Mouse (Mus musculus): ENCODE measurements around the gene Gm11146.

The Gm11146 gene

DNA sequence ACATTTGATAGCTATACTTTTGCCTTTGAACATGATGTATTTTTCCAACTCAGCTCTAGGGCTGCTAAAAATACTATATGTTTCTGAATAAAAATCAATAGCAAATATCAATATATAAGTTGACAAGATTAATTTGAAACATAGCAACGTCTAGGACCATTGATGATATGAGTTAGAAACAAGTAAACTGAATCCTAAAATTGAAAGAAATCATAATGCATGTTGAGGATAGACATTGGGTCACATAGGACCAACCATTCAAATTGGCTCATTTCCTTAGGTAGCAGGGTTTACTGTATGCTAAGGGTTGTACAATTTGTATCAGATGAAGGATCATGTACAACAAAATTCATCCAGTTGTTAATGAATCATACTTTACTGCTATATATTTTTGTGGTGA lies at the start of gene Gm11146:
Gene Gm11146, minus strand, starts transcription at position 101 of the 400 bp plus-strand sequence.
- DNase-seq (ENCODE audit: low spot score): no peak

DNA sequence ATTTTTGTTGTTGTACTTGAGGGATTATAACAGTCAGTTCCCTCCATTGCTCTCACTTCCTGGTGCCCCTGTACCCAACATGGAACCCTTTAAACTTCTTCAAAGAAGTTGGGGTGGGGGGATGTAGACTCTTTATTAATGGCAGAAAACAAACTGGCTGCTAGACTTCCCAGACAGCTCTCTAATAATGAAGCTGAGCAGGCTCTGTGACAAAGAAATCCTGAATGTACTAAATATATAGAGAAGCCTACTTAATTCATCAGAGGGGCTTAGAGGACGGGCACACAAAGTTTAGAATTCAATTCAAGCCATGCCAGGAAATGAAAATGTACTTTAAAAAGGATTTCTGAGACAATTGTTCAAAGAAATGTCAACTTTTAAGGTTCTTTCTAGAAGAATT lies 48.7 kb upstream of the Gm11146 start:
- no peak for DNase-seq (ENCODE audit: low spot score)

DNA sequence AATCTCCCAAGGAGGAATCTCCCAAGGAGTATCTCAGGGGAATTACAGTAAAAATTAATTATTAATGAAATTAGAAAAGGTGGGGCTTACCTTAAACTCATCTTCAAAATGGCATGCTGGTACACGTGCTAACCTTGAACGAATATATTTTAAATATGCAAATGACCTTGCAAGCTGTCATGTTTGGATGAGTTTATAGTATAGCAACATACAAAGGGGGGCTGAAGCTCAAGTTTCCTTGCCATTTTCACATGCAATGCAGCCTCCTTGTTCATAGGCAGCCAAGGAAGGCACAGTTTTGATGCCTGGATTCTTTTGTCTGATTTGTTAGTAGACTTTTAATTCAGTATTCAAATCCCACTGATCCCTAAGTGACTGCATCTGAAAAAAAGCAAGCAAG lies 47.1 kb upstream of the Gm11146 start:
- DNase-seq (ENCODE audit: low spot score): no peak

DNA sequence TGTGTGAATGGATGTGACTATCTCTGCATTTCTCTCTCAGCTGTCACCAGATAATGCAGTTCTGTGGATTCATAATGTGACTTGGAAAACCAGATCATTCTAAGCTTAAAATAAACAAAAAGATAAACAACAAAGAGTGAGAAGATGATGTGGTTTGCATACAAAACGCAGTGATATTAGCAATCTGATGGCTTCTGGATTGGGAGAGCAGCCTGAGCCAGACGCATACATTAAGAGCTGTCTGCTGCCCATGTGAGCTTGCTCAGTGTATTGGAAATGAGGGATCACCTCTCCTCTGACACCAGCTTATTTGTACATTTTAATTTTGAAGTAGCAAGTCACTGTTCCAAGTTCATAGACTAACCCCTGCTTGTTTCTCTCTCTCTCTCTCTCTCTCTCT lies 46.3 kb upstream of the Gm11146 start:
- DNase-seq (ENCODE audit: low spot score): no peak

DNA sequence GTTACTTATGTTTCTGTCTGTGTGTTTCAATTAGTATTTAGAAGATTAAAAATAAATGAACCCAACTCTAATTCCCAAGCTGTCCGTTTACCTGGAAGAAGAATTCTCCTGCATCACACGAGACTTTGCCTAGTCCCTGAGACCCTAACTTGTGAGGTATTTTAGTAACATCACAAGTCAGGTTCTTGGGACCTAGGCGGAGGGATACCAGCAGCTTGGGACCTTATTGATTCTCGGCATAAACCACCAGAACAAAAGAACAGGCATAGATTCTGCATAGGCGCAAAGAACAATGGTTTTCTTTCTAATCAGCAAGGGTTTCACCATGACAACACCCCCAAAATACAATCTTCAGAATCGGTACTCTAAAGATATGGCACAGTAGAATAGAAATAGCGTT lies 44.3 kb upstream of the Gm11146 start:
- DNase-seq (ENCODE audit: low spot score): no peak

DNA sequence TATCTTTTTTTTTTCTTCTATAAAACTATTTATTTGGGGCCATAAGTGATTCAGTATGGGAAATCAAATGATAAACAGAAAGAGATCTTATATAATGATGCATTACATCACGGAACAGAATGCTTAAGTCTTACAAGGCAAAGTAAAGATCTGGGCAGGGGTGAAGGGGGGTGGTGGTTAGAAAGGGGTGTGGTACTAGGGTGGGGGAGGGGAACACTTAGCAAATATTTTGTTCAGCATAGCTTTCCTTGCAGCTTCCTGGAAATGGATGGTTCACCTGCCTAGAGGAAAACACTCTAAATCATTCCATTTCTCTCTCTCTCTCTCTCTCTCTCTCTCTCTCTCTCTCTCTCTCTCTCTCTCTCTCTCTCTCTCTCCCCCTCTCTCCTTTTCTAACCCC lies 43.1 kb upstream of the Gm11146 start:
- no peak for DNase-seq (ENCODE audit: low spot score)

DNA sequence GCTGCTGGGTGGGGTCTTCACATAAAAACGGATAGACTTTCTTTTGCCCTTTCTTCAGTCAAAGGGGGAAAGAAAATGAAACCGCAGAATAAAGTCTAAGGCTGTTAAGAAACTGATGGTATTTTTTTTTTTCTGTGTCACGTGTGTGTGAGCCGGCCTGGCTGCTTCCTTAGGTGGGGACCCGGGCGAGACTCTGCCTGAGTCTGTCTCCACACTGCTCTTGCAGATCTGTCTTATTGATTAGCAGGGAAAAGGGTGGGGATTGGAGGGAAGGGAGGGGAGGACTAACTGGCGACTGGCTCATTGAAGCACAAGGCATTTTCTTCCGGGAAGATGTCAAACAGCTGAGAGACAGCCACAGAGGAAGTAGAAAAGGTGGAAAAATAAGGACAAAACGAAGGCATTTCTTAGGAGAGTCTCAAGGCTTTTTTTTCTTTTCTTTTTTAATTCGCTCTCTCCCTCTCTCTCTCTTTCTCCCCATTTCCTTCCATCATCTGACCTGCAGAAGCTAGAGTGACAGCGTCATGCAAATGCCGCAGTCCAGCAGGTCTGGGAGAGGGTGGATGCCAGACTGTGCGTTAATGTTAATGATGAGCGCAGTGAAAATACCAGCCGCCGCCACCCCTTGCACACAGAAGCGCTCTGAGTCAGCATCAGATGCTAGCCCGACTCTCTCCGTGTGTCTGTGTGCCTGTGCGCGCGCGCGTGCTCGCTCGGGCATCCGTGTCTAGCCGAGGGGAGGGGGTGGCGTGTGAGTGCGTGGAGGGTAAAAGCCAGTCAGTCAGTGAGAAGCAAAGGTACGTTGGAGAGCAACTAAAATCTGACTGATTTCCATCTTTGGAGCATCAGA lies 42.2 kb upstream of the Gm11146 start:
- DNase-seq (ENCODE audit: low spot score): peak; percentile 57

DNA sequence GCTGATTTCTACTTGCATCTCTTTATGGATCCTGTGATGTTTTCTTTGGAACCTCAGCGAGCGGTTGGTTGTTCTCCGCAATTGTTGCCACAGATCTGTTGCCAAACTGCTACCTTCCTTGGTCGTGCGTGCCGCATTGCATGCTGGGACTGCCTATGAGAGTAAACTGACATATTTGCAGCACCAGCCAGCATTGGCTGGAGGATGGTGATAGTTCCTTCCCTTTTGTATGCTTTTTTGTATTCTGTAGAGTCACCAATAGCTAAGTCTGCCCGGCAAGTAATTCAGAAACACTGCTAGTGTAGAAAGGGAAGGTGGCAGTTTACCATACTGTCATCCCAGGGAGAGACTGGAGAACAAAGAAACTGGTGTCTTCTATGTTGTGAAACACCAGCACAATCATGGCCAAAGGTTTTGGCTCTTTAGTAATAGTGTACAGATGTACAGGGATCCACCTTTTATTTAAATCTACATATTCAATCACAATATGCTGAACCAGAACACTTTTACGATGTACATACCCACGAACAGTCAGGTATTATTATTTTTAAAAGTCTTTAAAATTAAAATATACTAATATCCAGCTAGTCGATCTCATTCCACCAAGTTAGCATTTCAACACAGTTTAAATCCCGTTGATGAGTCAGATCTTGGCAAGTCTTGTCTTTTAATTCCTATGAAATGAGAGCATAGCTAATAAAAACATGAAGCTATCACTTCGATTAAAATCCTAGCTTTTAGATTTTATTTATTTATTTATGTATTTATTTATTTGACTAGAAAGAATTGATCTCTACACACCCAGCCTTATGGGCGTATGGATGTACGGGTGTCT lies 41.4 kb upstream of the Gm11146 start:
- no peak for DNase-seq (ENCODE audit: low spot score)

DNA sequence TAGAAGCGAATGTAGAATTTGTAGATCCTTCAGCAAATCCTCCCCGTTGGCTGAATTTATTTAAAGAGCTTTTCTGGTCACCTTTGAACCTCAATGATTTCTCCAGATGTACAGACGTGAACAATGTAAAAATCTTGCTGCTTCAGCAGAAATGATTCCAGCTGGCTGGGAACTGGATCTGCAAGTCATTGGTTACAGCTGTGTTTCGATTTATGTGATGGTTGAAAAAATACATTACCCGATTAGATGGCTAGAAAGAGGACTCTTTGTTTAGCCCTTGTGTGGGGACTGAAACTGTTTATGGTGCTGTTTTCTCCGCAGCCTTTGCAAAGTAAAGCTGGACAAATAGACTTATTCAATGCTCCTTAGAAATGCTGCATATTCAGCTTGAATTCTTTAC lies 34.6 kb upstream of the Gm11146 start:
- no peak for DNase-seq (ENCODE audit: low spot score)

DNA sequence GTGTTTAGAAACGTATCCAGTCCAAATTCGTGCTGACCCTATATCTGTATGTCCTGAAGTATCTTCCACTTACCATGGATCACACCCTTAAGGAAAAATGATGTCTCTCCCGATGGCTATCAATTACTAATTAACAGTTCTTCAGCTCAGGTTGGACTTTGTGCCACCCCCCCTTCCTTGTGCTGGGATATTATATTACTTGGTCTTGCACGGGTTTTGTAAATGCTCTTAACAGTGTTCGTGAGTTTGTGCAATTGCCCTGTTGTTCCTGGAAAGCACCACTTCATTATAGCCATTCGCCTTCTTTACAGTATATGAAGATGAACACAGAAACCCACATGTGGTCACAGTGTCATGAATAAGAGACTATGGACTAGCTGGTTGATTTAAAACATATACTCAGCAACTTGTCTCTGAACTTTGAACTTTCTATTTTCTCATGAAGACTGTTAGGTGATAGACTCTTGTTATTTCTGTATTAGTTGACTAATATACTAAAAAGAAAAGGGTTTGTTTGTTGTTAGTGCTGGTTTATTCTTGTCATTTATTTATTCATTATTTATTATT lies 30.5 kb upstream of the Gm11146 start:
- DNase-seq (ENCODE audit: low spot score): no peak

DNA sequence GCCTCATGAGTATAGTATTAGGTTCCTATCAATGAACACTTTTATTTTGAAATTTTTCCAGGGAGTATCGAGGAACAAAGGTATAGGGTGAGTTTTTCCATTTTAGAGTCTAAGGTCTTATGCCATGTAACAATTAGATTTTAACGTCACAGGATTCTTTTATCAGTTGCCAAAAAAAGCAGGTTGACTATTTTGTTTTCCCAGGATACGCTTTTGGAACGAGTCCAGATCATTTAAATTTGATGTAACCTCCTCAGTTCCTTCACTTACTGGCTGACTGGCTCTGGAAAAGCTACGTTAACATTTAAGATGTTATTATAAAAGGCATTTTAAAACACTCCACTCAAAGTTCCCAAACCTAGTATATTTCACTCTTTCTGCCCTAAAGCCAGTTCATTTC lies 20.8 kb upstream of the Gm11146 start:
- DNase-seq (ENCODE audit: low spot score): no peak

DNA sequence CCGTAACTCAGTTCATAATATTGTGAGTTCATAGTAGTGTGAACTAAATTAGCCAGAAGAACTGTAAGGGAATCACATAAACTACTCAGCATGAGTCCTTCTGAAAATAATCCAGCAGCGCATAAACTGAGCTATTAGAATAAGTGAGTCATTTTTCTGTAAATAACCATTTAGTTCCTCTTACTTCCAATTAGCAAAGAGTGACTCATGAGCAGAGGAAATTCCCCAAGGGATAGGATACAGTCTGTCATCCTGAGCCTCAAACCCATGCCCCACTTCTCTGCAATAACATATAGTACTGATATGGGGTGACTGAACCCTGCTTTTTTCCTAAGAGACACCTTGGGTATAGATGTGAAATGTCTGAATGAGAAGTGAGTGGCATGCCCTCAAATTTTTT lies 687 bp upstream of the Gm11146 start:
- no peak for DNase-seq (ENCODE audit: low spot score)

DNA sequence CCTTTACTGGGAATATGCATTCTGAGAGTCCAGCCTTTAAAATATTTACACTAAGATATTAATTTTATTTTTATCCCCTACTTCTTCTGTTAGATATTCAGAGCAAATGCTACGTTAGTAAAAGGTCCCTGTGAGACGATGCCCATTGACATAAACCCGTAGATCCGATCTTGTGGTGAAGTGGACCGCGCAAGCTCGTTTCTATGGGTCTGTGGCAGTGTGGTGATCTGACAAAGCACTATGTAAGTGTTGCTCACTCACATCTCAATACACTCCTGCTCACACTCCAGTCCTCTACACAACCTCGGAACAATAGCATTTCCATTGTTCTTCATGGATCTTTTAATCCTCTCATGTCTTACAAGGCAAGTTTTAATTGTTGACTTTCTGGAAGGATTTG lies 3.1 kb downstream of the Gm11146 start:
- DNase-seq (ENCODE audit: low spot score): no peak

DNA sequence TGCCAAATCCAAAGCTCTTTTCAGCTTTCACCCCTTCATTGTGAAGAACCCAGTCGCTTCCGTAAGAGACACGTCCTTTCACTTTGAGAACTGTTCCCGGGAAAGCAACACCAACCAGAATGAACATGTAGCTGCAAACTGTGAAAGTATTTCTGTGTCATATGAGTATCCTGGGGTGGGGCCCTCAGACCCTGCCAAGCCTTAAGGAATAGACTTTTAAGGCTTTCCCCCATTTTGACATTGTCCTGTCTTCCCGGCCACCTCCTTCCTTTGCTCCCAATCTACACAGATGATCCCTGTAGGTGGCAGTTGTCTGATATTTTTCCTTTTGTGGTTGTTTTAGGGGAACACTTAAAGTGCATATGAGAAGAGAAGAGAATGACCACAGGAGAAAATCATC lies 5.3 kb downstream of the Gm11146 start:
- DNase-seq (ENCODE audit: low spot score): no peak

DNA sequence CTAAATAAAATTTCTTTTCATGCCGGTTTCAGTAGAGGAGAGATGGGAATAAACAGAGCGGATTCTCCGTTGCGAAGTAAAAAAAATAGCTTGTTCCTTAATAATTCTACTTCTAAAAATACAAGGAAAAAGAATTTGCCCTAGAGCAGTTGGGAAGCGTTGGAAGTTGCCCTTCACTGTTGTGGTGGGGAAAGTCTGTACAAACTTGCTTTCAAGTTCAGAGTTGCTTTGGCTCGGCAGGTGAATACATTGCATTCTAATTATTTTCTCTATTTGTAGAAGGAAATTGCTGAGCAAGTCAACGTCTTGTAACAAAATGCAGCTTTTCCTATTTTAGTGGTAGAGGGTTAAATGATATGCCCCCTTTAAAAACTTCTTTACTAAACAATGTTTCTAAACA lies 6.2 kb downstream of the Gm11146 start:
- DNase-seq (ENCODE audit: low spot score): no peak

DNA sequence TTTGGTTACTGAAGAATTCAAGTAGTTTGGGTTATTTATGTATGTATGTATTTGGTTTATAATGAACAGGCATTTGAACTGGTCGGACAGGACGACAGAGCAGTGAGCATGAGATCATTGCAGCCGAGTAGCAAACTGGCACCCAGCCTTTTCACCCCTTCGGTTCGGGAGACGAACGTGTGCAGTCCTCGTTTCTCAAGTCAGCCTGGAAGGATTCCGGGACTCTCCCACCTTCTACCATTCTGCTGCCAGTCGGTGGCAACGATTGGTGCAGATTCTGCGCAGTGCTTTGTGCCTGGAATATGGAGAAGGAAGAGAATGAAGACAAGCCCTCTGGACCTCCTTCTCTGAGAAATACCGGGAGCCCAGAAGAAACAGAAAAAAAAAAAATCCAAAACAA lies 7.3 kb downstream of the Gm11146 start:
- no peak for DNase-seq (ENCODE audit: low spot score)

DNA sequence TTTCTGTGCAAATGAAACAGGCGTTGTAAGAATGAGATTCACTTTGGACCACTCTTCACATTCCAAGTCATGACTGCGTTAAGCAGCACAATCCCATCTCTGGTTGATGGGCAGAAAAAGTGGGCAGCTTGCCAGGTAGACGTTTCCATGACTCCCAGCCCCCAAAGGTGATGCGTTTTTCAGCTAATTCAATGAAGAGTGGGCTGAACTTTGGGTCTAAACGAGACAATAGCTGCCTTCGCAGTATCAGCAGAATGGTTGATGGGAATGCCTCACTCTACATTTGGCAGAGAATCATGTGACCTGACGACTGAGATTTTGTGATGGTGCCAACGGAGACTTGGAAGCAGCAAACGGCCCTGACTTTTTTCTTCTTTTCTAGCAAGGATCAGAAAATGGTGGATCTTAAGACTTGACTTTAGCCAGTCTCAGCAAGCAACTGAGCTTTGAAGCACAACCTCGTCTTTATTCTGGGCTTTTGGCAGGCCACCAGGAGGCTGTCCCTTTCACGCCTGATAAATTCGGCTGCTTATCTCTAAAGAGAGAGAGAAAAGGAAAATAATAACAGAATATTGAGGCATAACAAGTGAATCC lies 8.0 kb downstream of the Gm11146 start:
- DNase-seq (ENCODE audit: low spot score): no peak

DNA sequence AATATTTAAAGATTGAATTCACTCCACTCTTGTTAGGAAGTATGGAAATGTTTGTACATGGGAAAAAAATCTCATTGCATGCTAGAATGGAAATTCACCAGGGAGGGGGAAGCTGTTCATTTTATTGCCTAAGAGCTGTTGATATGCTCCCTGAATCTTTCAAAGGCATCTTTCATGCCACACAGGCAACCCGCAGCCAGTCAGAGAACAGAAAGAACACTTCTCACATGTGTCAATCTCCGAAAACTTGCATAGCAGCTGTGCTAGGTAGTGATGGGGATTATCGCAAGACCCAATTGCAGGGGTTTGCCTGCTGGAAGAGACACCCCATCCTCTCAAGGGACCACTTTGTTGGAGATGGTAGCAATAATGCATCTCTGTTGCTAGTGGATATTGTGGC lies 8.9 kb downstream of the Gm11146 start:
- no peak for DNase-seq (ENCODE audit: low spot score)

DNA sequence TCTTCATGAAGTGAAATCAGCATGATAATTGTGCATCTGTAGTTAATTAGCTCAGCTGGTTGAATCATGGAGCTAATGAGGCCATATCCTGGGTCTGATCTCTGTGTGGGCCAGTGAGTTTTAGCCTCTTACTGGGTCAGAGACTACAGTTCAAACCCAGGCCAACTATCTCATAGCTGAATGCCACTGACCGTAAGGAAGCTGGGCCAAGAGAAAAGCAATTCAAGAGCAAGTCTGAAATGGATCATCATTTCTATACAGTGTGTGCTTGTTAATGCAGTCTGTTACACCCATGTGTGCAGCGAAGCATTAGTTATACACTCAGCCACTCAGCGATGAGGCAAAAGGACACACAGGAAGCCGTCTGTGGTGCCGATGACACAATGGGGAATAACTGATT lies 28.9 kb downstream of the Gm11146 start:
- no peak for DNase-seq (ENCODE audit: low spot score)

DNA sequence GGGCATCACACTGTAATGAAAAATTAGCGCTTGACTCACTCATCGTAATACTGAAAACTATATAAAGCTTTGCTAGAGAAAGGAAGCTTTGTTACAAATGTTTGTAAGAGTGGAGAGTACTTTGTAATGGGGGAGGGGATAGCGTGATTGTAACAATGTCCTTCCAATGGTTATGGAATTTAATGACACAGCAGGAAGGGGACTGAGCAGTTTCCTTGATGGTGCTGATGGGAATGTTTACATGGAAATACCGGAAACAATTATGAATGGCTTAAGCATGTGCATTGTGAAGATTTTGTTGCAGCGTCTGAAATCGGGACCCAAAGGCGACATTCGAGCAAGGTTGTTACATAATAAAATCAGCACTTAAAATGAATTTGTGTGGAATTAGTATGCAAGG lies 32.4 kb downstream of the Gm11146 start:
- DNase-seq (ENCODE audit: low spot score): no peak

DNA sequence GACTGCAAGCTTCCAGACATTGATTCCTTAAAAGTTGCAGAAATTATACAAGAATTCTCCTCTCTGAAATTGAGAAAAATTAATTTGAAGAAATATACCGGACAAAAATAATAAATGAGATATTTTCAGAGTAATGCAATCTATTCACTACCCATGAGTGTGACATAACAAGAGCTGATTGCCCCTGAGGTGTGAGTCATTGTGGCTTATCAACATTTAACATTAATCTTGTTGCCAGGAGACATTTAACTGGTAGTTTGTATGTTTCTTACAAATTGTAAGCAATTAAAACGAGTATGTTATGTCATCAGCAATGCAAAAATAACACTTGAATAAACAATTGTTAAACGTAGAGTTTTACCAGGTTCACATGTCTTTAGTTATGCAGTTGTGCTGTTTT lies 33.5 kb downstream of the Gm11146 start:
- DNase-seq (ENCODE audit: low spot score): no peak

DNA sequence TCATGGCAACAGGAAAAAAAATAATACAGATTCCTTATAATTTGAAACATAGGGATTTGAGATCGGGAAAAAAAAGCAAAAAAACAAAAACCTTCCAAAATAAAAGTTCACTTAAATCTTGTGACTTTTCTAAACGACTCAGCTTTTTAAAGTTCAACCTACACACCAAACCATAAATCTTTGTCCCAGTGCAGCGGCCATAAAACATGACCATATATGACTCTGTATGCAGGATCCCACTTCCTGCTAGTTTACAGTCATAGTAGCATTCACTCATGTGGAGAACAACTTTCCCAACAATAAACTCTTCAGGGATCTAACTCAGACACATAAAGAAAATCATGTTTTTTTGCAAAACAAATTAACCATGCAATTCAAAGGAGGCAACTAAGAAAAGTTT lies 39.0 kb downstream of the Gm11146 start:
- no peak for DNase-seq (ENCODE audit: low spot score)

Measured in T-cell, adult 2 months (primary cell).